Mouse (Mus musculus) C2C12 (cell line): ENCODE results near the gene Pomgnt1.

Experiments
- CTCF ChIP-seq: IDR thresholded peaks from one replicate; pipeline ENCODE4 v1.5.1; 2011; ENCODE audit not compliant: control insufficient read depth, insufficient read depth, insufficient read length
- USF1 ChIP-seq: IDR thresholded peaks from one replicate; pipeline ENCODE4 v1.6.1; 2011; ENCODE audit warnings: low read depth, mild to moderate bottlenecking, control low read depth, moderate library complexity

- TF ChIP-seq CTCF, result no peak
- TF ChIP-seq USF1, result no peak
Measured at GRCm38 (mm10) chr4:116175711-116176542, 52.3 kb downstream of the Pomgnt1 start.
